Mouse (Mus musculus): ENCODE results near the gene Clnk.

- TF ChIP-seq CTCF (conservative IDR thresholded peaks at IDR 0.05; ENCODE audit: insufficient read depth, insufficient read length, low read depth, low read length) (no peak), POLR2A (IDR thresholded peaks at IDR 0.05; ENCODE audit: low read depth, low read length) (no peak)
Observed at GRCm38 (mm10) chr5:38886623-38887275, 10.1 kb upstream of the Clnk start.

All from kidney, adult 2 months (tissue).